Mouse (Mus musculus) limb, embryonic 13.5 days (tissue): Measurements from ENCODE around the gene Slx4ip. TPM values are rescaled to one million over a fixed set of nuclear protein-coding genes. Genes with fewer than 3 reads are reported as not detected.

Source experiments
- ATAC-seq: fragments of 200-750 bp; cut with Nextera tagmentation; 2 replicates; pipeline ENCODE4 v1.8.0; 2017; ENCODE audit warnings: low read depth, moderate number of reproducible peaks, moderate TSS enrichment; ENCODE audit not compliant: low FRiP score
- H3K27ac ChIP-seq: fragments of 300-500 bp; sonication (generic); 2 replicates; pipeline ENCODE4 v1.5.1; 2015; ENCODE audit warnings: inconsistent platforms, mild to moderate bottlenecking, moderate library complexity
- H3K27me3 ChIP-seq: fragments of 300-500 bp; sonication (generic); 2 replicates; pipeline ENCODE4 v1.6.1; 2015; ENCODE audit warnings: mild to moderate bottlenecking, inconsistent platforms
- H3K36me3 ChIP-seq: fragments of 300-500 bp; sonication (generic); 2 replicates; pipeline ENCODE4 v1.6.1; 2015; ENCODE audit warnings: inconsistent platforms, mild to moderate bottlenecking, moderate library complexity
- H3K4me1 ChIP-seq: fragments of 300-500 bp; sonication (generic); 2 replicates; pipeline ENCODE4 v1.6.1; 2015; ENCODE audit warnings: inconsistent platforms
- H3K4me2 ChIP-seq: fragments of 300-500 bp; sonication (generic); replicated peaks from 2 replicates; pipeline ENCODE4 v1.6.1; 2015; ENCODE audit warnings: inconsistent platforms, mild to moderate bottlenecking, moderate library complexity
- H3K4me3 ChIP-seq: fragments of 300-500 bp; sonication (generic); 2 replicates; pipeline ENCODE4 v1.5.1; 2015; ENCODE audit warnings: moderate library complexity, mild to moderate bottlenecking, inconsistent platforms
- H3K9ac ChIP-seq: fragments of 300-500 bp; sonication (generic); 2 replicates; pipeline ENCODE4 v1.6.1; 2015; ENCODE audit warnings: mild to moderate bottlenecking, inconsistent platforms
- H3K9me3 ChIP-seq: fragments of 300-500 bp; sonication (generic); 2 replicates; pipeline ENCODE4 v1.6.1; 2016; ENCODE audit warnings: inconsistent platforms
- WGBS: fragments of 180-500 bp; shearing (Covaris S2); methylation state at CpG from one replicate; pipeline ENCODE4 v1.1.7; 2015; 5-methylcytosine and 5-hydroxymethylcytosine counted together
- polyA plus RNA-seq: library from polyadenylated mRNA; unstranded; fragments of >200 nt; fragmentation: Nextera tagmentation; extraction: Ambion mirVana; gene quantifications from 2 replicates; pipeline ENCODE4 v1.2.1, GENCODE M21; 2015

The Slx4ip gene
- polyA plus RNA-seq, 1 experiment from 2014 or later, result 9.2 TPM

DNA sequence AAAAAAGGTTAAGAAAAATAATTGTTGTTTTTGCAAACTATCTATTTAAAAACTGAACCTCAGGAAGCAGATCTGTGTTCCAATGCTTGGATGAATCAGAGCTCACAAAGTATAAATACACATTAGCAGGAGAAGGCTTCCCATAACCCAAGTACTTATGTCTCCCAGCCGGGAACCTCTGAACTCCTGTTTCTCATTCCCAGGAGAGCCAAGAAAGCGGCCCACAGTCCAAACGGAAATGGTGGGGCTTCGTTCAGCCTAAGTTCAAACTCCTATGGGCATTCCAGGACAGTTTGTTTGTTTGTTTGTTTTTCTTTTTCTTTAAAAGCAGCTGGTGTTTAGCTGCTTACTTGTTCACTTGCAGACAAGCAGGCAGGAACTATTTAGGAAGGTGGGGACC, 187.8 kb downstream of the Slx4ip start:
- Histone ChIP-seq H3K4me1 (peaks cover 32% of the 10 kb centered on the region), H3K27me3 (no peaks in the 10 kb centered on the region), H3K4me2 (no peak overlapping the region), H3K36me3 (peaks cover 13% of the 10 kb centered on the region), H3K4me3 (no peak overlapping the region), H3K27ac (no peak overlapping the region), H3K9me3 (no peaks in the 10 kb centered on the region), H3K9ac (no peak overlapping the region)
- 45% methylated on average over 4 of the region's 4 CpGs for WGBS
- ATAC-seq, result no peak

- WGBS, result 20% methylated on average over 10 of the region's 10 CpGs
- Histone ChIP-seq H3K9ac (no peak overlapping the region), H3K4me3 (no peak overlapping the region), H3K36me3 (peaks cover 23% of the 10 kb centered on the region), H3K27me3 (no peaks in the 10 kb centered on the region), H3K27ac (no peak overlapping the region; the same call in 1 of the 2 replicates), H3K4me1 (peaks cover 29% of the 10 kb centered on the region), H3K9me3 (no peaks in the 10 kb centered on the region), H3K4me2 (no peak overlapping the region)
- no peak for ATAC-seq
These were observed 188.8 kb downstream of the Slx4ip start for GRCm38 (mm10) chr2:137079721-137080320.

DNA sequence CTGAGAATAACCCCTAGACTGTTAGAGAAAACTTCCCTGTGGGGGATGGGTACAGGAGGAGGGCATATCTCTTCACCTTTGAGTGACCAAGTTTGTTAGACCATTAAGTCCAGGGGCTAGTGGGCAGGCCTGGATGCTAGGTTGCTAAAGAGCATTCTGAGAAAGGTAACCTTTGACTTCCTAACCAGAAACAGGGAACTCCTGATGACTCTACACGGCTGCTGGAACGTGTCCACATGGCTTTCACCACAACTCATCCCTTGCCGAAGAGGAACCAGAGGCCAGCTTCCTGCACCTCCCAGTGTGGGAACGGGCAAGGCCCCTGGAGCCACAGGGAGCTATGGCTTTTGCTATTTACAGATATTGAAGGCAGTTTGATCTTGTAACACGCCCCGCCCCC, 189.4 kb downstream of the Slx4ip start:
- Histone ChIP-seq H3K9me3 (no peaks in the 10 kb centered on the region), H3K27ac (no peak overlapping the region; the same call in 1 of the 2 replicates), H3K4me3 (no peak overlapping the region), H3K4me1 (peaks cover 29% of the 10 kb centered on the region), H3K4me2 (no peak overlapping the region), H3K36me3 (peaks cover 30% of the 10 kb centered on the region), H3K27me3 (no peaks in the 10 kb centered on the region), H3K9ac (no peak overlapping the region)
- no peak for ATAC-seq
- WGBS, result 73% methylated on average over 6 of the region's 6 CpGs

DNA sequence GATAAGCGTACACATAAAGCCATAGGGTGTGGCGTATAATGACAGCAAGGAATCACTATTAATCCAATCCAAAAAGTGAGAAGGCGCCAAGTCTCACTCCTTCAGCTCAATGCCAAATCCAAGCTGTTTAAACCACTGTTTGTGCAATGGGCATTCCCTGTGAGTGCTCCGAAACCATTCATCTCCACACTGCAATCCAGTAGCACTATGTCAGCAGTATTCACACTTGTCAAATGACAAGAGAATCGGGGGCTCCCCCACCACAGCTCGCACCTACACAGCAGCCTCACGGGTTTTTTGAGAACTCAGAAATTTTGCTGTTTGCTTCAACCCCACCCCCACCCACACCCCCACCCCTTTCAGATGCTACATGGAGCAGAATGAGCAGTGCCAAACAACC, 190.0 kb downstream of the Slx4ip start:
- 86% methylated on average over 7 of the region's 7 CpGs for WGBS

GRCm38 (mm10) chr2:137082896-137083620, 192.0 kb downstream of the Slx4ip start:
- Histone ChIP-seq H3K9me3 (no peaks in the 10 kb centered on the region), H3K4me1 (peaks cover 40% of the 10 kb centered on the region), H3K36me3 (peaks cover 53% of the 10 kb centered on the region), H3K4me3 (no peak overlapping the region), H3K9ac (no peak overlapping the region), H3K27me3 (no peaks in the 10 kb centered on the region), H3K4me2 (no peak overlapping the region), H3K27ac (no peak overlapping the region)
- no peak for ATAC-seq
- WGBS, result 92% methylated on average over 24 of the region's 24 CpGs

More for the DNA sequence above, 190.0 kb downstream of the Slx4ip start:
- no peak for ATAC-seq
- Histone ChIP-seq H3K9me3 (no peaks in the 10 kb centered on the region), H3K36me3 (peaks cover 35% of the 10 kb centered on the region), H3K27ac (no peak overlapping the region; the same call in 1 of the 2 replicates), H3K9ac (no peak overlapping the region), H3K4me2 (no peak overlapping the region), H3K27me3 (no peaks in the 10 kb centered on the region), H3K4me1 (peaks cover 29% of the 10 kb centered on the region), H3K4me3 (no peak overlapping the region)

- Histone ChIP-seq H3K27me3 (peaks cover 8% of the 10 kb centered on the region; the same call in 1 of the 2 replicates), H3K4me2 (no peak overlapping the region), H3K27ac (no peak overlapping the region), H3K9ac (no peak overlapping the region), H3K4me3 (no peak overlapping the region), H3K36me3 (peaks cover 75% of the 10 kb centered on the region), H3K4me1 (peaks cover 26% of the 10 kb centered on the region), H3K9me3 (no peaks in the 10 kb centered on the region)
- 71% methylated on average over 8 of the region's 8 CpGs for WGBS
- no peak for ATAC-seq
These were observed 194.2 kb downstream of the Slx4ip start for GRCm38 (mm10) chr2:137085257-137085656.

- H3K9me3 ChIP-seq, result no peaks in the 10 kb centered on the region
- no peak overlapping the region for H3K4me3 ChIP-seq
- H3K27me3 ChIP-seq, result peaks cover 16% of the 10 kb centered on the region; the same call in 1 of the 2 replicates
- H3K4me1 ChIP-seq, result peaks cover 17% of the 10 kb centered on the region
- no peak overlapping the region for H3K27ac ChIP-seq
- no peak overlapping the region for H3K9ac ChIP-seq
- peaks cover 90% of the 10 kb centered on the region for H3K36me3 ChIP-seq
- H3K4me2 ChIP-seq, result 0 out of 2 replicates have a peak overlapping the region, but pooled peaks have one; percentile 9
- 0 out of 2 replicates have a peak, but pooled peaks have one; percentile 1 for ATAC-seq
- 64% methylated on average over 14 of the region's 14 CpGs for WGBS
These were observed 195.8 kb downstream of the Slx4ip start for GRCm38 (mm10) chr2:137086621-137087395.

GRCm38 (mm10) chr2:137087705-137088104, 196.7 kb downstream of the Slx4ip start:
- H3K4me1 ChIP-seq, result peaks cover 17% of the 10 kb centered on the region
- H3K27ac ChIP-seq, result 0 out of 2 replicates have a peak overlapping the region, but pooled peaks have one; percentile 6
- H3K27me3 ChIP-seq, result peaks cover 17% of the 10 kb centered on the region; the same call in 1 of the 2 replicates
- H3K9ac ChIP-seq, result no peak overlapping the region
- H3K4me2 ChIP-seq, result 0 out of 2 replicates have a peak overlapping the region, but pooled peaks have one; percentile 9
- WGBS, result 14% methylated on average over 6 of the region's 6 CpGs
- no peak overlapping the region for H3K4me3 ChIP-seq
- H3K36me3 ChIP-seq, result peaks cover 96% of the 10 kb centered on the region
- ATAC-seq, result peak; percentile 79
- no peaks in the 10 kb centered on the region for H3K9me3 ChIP-seq

DNA sequence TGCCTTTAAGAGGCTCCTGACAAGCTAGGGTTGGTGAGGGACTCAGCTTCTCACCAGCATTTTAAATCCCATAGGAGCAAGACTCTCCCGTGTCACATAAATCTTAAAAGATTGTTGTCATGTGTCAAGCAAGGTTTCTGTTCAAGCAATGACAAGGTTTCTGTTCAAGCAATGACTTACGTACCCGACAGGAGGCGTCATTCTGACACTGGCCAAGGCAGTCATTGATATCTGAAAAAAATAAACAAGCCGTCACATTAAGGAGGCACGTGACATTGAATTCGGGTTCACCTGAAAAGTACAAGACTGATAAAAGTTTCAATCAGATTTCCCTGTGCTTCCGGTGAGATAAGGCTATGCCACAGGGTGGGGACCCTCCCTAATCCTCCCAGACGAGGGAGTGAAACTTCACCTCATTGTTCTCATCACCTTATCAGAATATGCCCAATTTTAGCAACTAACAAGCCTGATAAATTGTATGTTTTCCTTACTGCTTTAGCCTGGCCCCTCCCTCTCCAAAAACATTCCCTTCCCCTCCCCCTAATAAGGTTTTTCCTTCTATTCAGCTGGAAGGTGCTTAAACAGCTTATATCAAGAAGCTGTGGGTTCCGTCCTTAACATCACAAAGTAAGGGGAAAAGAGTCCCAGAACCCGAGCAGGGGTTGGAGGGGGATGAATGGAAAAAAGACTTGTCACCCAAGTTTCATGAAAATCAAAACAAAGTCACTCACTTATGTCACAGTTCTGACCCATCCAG, 200.9 kb downstream of the Slx4ip start:
- WGBS, result 79% methylated on average over 11 of the region's 11 CpGs
- Histone ChIP-seq H3K4me2 (no peak overlapping the region), H3K9me3 (no peaks in the 10 kb centered on the region), H3K27me3 (peaks cover 27% of the 10 kb centered on the region), H3K9ac (no peak overlapping the region), H3K4me3 (no peak overlapping the region), H3K36me3 (peaks cover 83% of the 10 kb centered on the region), H3K4me1 (peaks cover 31% of the 10 kb centered on the region), H3K27ac (no peak overlapping the region)
- no peak for ATAC-seq

DNA sequence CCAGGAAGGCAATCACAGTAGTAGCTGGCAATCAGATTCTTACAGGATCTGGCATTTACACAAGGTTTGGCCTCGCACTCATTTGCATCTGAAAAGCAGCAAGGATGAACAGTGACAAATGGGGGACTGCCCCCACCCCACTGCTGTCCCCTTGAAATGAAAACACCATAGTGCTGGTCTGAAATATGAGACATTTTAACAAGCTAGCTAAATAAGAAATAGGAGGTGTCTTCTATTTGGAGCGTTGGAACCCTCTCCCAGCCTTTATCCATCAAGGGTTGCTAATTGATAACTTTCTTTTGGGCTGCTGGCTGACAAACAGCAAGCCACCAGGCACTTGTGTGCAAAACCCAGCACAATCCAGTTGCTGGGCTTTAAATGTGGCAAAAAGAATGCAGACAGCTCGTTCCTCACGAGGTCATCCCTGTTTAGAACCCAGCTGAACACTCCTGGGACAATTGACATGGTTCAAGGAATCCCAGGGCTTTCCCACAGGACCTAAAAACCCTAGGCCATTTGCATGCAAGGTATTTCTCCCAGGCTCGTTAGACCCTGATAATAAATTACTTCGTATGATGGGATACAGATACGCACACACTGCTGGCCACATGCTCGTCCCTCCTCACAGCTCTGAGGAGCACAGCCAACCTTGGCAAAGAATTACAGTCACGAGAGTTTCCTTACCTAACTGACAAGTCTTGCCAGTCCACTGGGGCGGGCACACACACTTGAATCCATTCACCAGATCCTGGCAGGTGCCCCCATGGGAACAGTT, 201.7 kb downstream of the Slx4ip start:
- no peak for ATAC-seq
- Histone ChIP-seq H3K9me3 (no peaks in the 10 kb centered on the region), H3K36me3 (peaks cover 76% of the 10 kb centered on the region), H3K4me1 (peaks cover 31% of the 10 kb centered on the region), H3K4me2 (no peak overlapping the region), H3K4me3 (no peak overlapping the region), H3K9ac (no peak overlapping the region), H3K27me3 (peaks cover 27% of the 10 kb centered on the region), H3K27ac (no peak overlapping the region)
- 44% methylated on average over 10 of the region's 10 CpGs for WGBS

GRCm38 (mm10) chr2:137093298-137093630, 202.2 kb downstream of the Slx4ip start:
- H3K27ac ChIP-seq, result no peak overlapping the region
- no peak for ATAC-seq
- peaks cover 27% of the 10 kb centered on the region for H3K27me3 ChIP-seq
- peaks cover 73% of the 10 kb centered on the region for H3K36me3 ChIP-seq
- peaks cover 31% of the 10 kb centered on the region for H3K4me1 ChIP-seq
- H3K4me3 ChIP-seq, result no peak overlapping the region
- 88% methylated on average over 7 of the region's 7 CpGs for WGBS
- H3K9me3 ChIP-seq, result no peaks in the 10 kb centered on the region
- no peak overlapping the region for H3K9ac ChIP-seq
- no peak overlapping the region for H3K4me2 ChIP-seq
